In the genomic region with DNA sequence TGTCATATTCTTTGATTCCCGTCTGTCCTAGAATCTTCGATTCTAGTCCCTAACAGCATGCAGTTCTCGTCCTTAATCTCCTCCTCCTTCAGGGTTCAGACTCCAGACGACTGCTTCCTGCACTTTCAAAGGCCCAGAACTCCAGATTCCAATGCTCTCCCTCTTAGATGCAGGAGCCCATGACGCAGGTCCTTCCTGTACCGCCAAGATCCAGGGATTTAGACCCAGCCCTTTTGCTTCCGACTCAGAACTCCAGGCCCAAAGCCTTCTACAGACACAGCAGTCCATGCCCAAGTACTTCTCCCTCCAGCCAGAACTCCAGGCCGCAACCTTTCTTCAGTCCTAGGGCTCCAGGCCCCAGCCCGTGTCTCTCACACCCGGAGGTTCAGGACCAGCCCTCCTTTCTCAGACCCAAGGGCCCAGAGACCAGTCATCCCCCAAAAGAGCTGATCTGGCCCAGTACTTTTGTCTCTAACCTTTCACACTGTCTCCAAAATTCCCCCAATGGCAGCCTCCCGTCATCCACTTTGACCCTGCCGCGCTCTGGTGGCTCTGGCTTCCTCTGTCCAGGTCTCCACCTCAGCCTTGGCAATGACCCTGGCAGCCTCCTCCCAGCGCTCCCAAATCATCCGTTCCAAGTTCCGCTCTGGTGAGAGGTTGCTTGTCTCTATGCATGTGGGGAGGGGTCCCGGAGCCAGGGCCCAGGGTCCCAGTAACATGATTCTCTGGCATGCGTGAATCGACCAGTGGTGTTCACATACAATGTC, we compare ENCODE assay signal across 11 mouse cellular contexts. TPM values are rescaled to one million over a fixed set of nuclear protein-coding genes. Genes with fewer than 3 reads are reported as not detected.
DNase-seq lines count a peak whose midpoint lies in the region; ATAC-seq and TF ChIP-seq lines count a peak whose summit lies in the region.
"Had no signal": no experiment of that assay in that cellular context is flagged by ENCODE, and none has a peak within 500 bp of the region (broad histone marks: within the 10 kb centered on the region; RNA-seq: fewer than 3 reads in every experiment).

No protein-coding gene starts in this region.

- H3K9ac ChIP-seq in lung, embryonic 14.5 days: no peak overlapping the region
- no peak overlapping the region for H3K9ac ChIP-seq in neural tube, embryonic 15.5 days (replicated peaks)
- H3K9ac ChIP-seq: midbrain, embryonic 13.5 days had no signal

- peaks cover 14% of the 10 kb centered on the region; the same call in 1 of the 2 replicates for H3K36me3 ChIP-seq in lung, embryonic 14.5 days (ENCODE audit: insufficient read depth)
- peaks cover 12% of the 10 kb centered on the region; the same call in 1 of the 2 replicates for H3K36me3 ChIP-seq in neural tube, embryonic 15.5 days

- intact Hi-C loops in gastrocnemius, postnatal 14 days (cut with DNase I; ENCODE audit: low total_unique reads): no loop called here

- TF ChIP-seq CTCF in lung, embryonic 14.5 days (IDR thresholded peaks at IDR 0.05; ENCODE audit: low read depth): no peak

- no peaks in the 10 kb centered on the region for H3K9me3 ChIP-seq in lung, embryonic 14.5 days (ENCODE audit: low read depth, low read length)
- no peaks in the 10 kb centered on the region for H3K9me3 ChIP-seq in neural tube, embryonic 15.5 days (replicated peaks)
- H3K9me3 ChIP-seq: midbrain, embryonic 13.5 days had no signal

- 73% methylated on average over 19 of the region's 19 CpGs for WGBS in lung, embryonic 14.5 days
- WGBS in neural tube, embryonic 15.5 days: 82% methylated on average over 19 of the region's 19 CpGs

- H3K27me3 ChIP-seq in lung, embryonic 14.5 days (ENCODE audit: insufficient read depth, low read length): no peaks in the 10 kb centered on the region
- H3K27me3 ChIP-seq in neural tube, embryonic 15.5 days (replicated peaks): no peaks in the 10 kb centered on the region
- H3K27me3 ChIP-seq: midbrain, embryonic 13.5 days had no signal

- no peak for ATAC-seq in lung, embryonic 14.5 days (ENCODE audit: insufficient read depth)
- no peak for ATAC-seq in neural tube, embryonic 15.5 days (ENCODE audit: low FRiP score)
- ATAC-seq: midbrain, embryonic 13.5 days had no signal

- no peak overlapping the region for H3K4me2 ChIP-seq in lung, embryonic 14.5 days
- H3K4me2 ChIP-seq in neural tube, embryonic 15.5 days: no peak overlapping the region
- H3K4me2 ChIP-seq: midbrain, embryonic 13.5 days had no signal

- DNase-seq in heart, adult 18-20 months: peak; percentile 35 to 62
- DNase-seq in heart, adult 8-10 months (ENCODE audit: low spot score): no peak
- DNase-seq in lung, embryonic 14.5 days: no peak
- no peak for DNase-seq in lung, postnatal 14 days
- DNase-seq in gastrocnemius, postnatal 14 days: peak; percentile 53
- no peak for DNase-seq in urinary bladder, postnatal 4 days (ENCODE audit: low spot score in 2 of 2)
- DNase-seq: spleen, adult 18-20 months had no signal

- H3K4me1 ChIP-seq in lung, embryonic 14.5 days (ENCODE audit: insufficient read depth): peaks cover 36% of the 10 kb centered on the region
- peaks cover 47% of the 10 kb centered on the region for H3K4me1 ChIP-seq in neural tube, embryonic 15.5 days

- H3K27ac ChIP-seq in lung, embryonic 14.5 days (ENCODE audit: low read depth): peak overlapping the region; percentile 12; the same call in 1 of the 2 replicates
- peak overlapping the region; percentile 3; the same call in 1 of the 2 replicates for H3K27ac ChIP-seq in neural tube, embryonic 15.5 days (replicated peaks)
- H3K27ac ChIP-seq: midbrain, embryonic 13.5 days had no signal

- no peak overlapping the region for H3K4me3 ChIP-seq in lung, embryonic 14.5 days (ENCODE audit: low read depth, low read length)
- no peak overlapping the region for H3K4me3 ChIP-seq in neural tube, embryonic 15.5 days (replicated peaks)
- H3K4me3 ChIP-seq: midbrain, embryonic 13.5 days had no signal

RNA-seq across cellular contexts. Expression of a gene that starts 0.6 kb away (rescaled TPM):
- total RNA-seq in heart, adult 18-20 months (2021): 1 to 10 TPM; 2.4 to 2.6 TPM
- 1 to 10 TPM; 2.0 to 5.9 (median 5.1) TPM for total RNA-seq in heart, adult 8-10 months (2022)
- 8.1 and 9.2 TPM in 2 replicates for polyA plus RNA-seq in lung, embryonic 14.5 days (2014; fragmentation: Nextera tagmentation; extraction: Ambion mirVana)
- 10 to 100 TPM; 60.3 to 85.3 TPM for total RNA-seq in gastrocnemius, postnatal 14 days (2021)
- polyA plus RNA-seq in neural tube, embryonic 15.5 days (2015; fragmentation: Nextera tagmentation; extraction: Ambion mirVana): 4.5 and 5.6 TPM in 2 replicates

RNA-seq across cellular contexts. Expression of a gene that starts 13.1 kb away (rescaled TPM):
- total RNA-seq in heart, adult 18-20 months (2021): 10 to 100 TPM; 21.6 to 26.8 TPM
- 10 to 100 TPM; 17.8 to 27.2 (median 26.2) TPM for total RNA-seq in heart, adult 8-10 months (2022)
- 29.4 and 35.3 TPM in 2 replicates for polyA plus RNA-seq in lung, embryonic 14.5 days (2014; fragmentation: Nextera tagmentation; extraction: Ambion mirVana)
- total RNA-seq in gastrocnemius, postnatal 14 days (2021): 10 to 100 TPM; 14.1 to 16.1 TPM
- 15.4 and 17.6 TPM in 2 replicates for polyA plus RNA-seq in neural tube, embryonic 15.5 days (2015; fragmentation: Nextera tagmentation; extraction: Ambion mirVana)

RNA-seq across cellular contexts. Expression of a gene that starts 18.8 kb away (rescaled TPM):
- total RNA-seq in heart, adult 18-20 months (2021): under 1 TPM; 0.17 to 0.26 TPM
- under 1 TPM; 0.20 to 0.53 (median 0.35) TPM for total RNA-seq in heart, adult 8-10 months (2022)
- polyA plus RNA-seq in lung, embryonic 14.5 days (2014; fragmentation: Nextera tagmentation; extraction: Ambion mirVana): 0.28 and 0.35 TPM in 2 replicates
- under 1 TPM; 0.12 to 0.18 TPM for total RNA-seq in gastrocnemius, postnatal 14 days (2021)
- 0.14 TPM in 1 of 2 replicates, not detected in the other for polyA plus RNA-seq in neural tube, embryonic 15.5 days (2015; fragmentation: Nextera tagmentation; extraction: Ambion mirVana)
- total RNA-seq: gastrocnemius, postnatal 36 days had no signal

RNA-seq across cellular contexts. Expression of a gene that starts 23.3 kb away (rescaled TPM):
- not detected for total RNA-seq in heart, adult 18-20 months (2021)
- not detected for total RNA-seq in heart, adult 8-10 months (2022)
- 0.13 and 0.58 TPM in 2 replicates for polyA plus RNA-seq in lung, embryonic 14.5 days (2014; fragmentation: Nextera tagmentation; extraction: Ambion mirVana)
- under 1 TPM in 1 of 2 experiments, not detected in 1; 0.11 TPM for total RNA-seq in gastrocnemius, postnatal 14 days (2021)
- polyA plus RNA-seq in neural tube, embryonic 15.5 days (2015; fragmentation: Nextera tagmentation; extraction: Ambion mirVana): 0.69 TPM in 1 of 2 replicates, not detected in the other
- total RNA-seq: gastrocnemius, postnatal 36 days had no signal
- polyA plus RNA-seq: liver, embryonic 16.5 days; midbrain, embryonic 13.5 days had no signal

RNA-seq across cellular contexts. Expression of a gene that starts 25.1 kb away (rescaled TPM):
- not detected for total RNA-seq in heart, adult 18-20 months (2021)
- total RNA-seq in heart, adult 8-10 months (2022): not detected
- not detected in 2 replicates for polyA plus RNA-seq in lung, embryonic 14.5 days (2014; fragmentation: Nextera tagmentation; extraction: Ambion mirVana)
- not detected for total RNA-seq in gastrocnemius, postnatal 14 days (2021)
- polyA plus RNA-seq in neural tube, embryonic 15.5 days (2015; fragmentation: Nextera tagmentation; extraction: Ambion mirVana): 0.17 and 2.3 TPM in 2 replicates
- total RNA-seq: gastrocnemius, postnatal 36 days had no signal
- polyA plus RNA-seq: liver, embryonic 16.5 days had no signal

Comparison
In these comparisons a context has a peak if more than half of its experiments do, and no peak if none do; other contexts are left out.
1. DNase-seq: peak in heart, adult 18-20 months (2 of 2) and gastrocnemius, postnatal 14 days (single experiment); none in heart, adult 8-10 months (single experiment), lung, embryonic 14.5 days (single experiment), lung, postnatal 14 days (single experiment) and urinary bladder, postnatal 4 days (0 of 2).
2. RNA of a gene that starts 0.6 kb away (total RNA-seq): 60.3 to 85.3 TPM in gastrocnemius, postnatal 14 days; 2.0 to 5.9 TPM in heart, adult 8-10 months and 2.4 to 2.6 TPM in heart, adult 18-20 months; every median in the first group is over 4 times any median in the second.